Mouse (Mus musculus) neutrophil, adult 5-6 weeks (primary cell): ENCODE measurements around the gene Dsp. TPM values are rescaled to one million over a fixed set of nuclear protein-coding genes. Genes with fewer than 3 reads are reported as not detected.

Source experiments
- ATAC-seq: fragments of 151-379, 151-347 bp; 2 replicates; pipeline ENCODE4 v1.8.0; 2017; ENCODE audit warnings: mild to moderate bottlenecking, moderate TSS enrichment; ENCODE audit not compliant: insufficient number of reproducible peaks, poor library complexity, low FRiP score, severe bottlenecking; ENCODE audit errors: extremely low read depth
- total RNA-seq: library from RNA; stranded (forward); fragments of 200-1000 nt; gene quantifications from 2 replicates; pipeline ENCODE4 v1.2.3, GENCODE M21; 2017

Gene Dsp
- total RNA-seq, 1 experiment from 2014 or later = 0.23 TPM

- ATAC-seq = no peak
Measured at GRCm38 (mm10) chr13:38164932-38165331, 13.8 kb downstream of the Dsp start.

- ATAC-seq = no peak
Measured at GRCm38 (mm10) chr13:38167056-38167455, 16.0 kb downstream of the Dsp start.

GRCm38 (mm10) chr13:38170707-38171144, 19.6 kb downstream of the Dsp start:
- no peak for ATAC-seq

GRCm38 (mm10) chr13:38193406-38193805, 42.3 kb downstream of the Dsp start:
- no peak for ATAC-seq

GRCm38 (mm10) chr13:38201413-38201812, 50.3 kb downstream of the Dsp start:
- ATAC-seq = no peak

- no peak for ATAC-seq
Measured at GRCm38 (mm10) chr13:38204171-38204570, 53.1 kb downstream of the Dsp start.

GRCm38 (mm10) chr13:38204702-38205482, 53.8 kb downstream of the Dsp start, which contains the start of gene Snrnp48:
TSS of gene Snrnp48 (plus strand) at chr13:38204938.
- peak; percentile 98 for ATAC-seq

GRCm38 (mm10) chr13:38211122-38211521, 60.0 kb downstream of the Dsp start:
- no peak for ATAC-seq

GRCm38 (mm10) chr13:38218686-38219085, 67.6 kb downstream of the Dsp start:
- ATAC-seq = no peak

- no peak for ATAC-seq
Measured at GRCm38 (mm10) chr13:38220331-38220730, 69.2 kb downstream of the Dsp start.

- ATAC-seq = no peak
Measured at GRCm38 (mm10) chr13:38230177-38230821, 79.2 kb downstream of the Dsp start.

GRCm38 (mm10) chr13:38232411-38232810, 81.3 kb downstream of the Dsp start:
- no peak for ATAC-seq

- ATAC-seq = no peak
Measured at GRCm38 (mm10) chr13:38232856-38233625, 81.9 kb downstream of the Dsp start.

GRCm38 (mm10) chr13:38234651-38235050, 83.6 kb downstream of the Dsp start:
- ATAC-seq = no peak

GRCm38 (mm10) chr13:38235370-38235769, 84.3 kb downstream of the Dsp start:
- ATAC-seq = no peak

- ATAC-seq = no peak
Measured at GRCm38 (mm10) chr13:38248151-38248550, 97.1 kb downstream of the Dsp start.
